Mouse (Mus musculus): Measurements from ENCODE around the gene Ciart. TPM values are rescaled to one million over a fixed set of nuclear protein-coding genes. Genes with fewer than 3 reads are reported as not detected.
"Not testable (repeated sequence)": the region's sequence is repeated elsewhere in the genome, so short reads cannot be mapped to it uniquely, and the experiment has no call there.

Gene Ciart
- polyA plus RNA-seq (2015; fragmentation: Nextera tagmentation; extraction: Ambion mirVana): 3.1 and 4.3 TPM in 2 replicates

DNA sequence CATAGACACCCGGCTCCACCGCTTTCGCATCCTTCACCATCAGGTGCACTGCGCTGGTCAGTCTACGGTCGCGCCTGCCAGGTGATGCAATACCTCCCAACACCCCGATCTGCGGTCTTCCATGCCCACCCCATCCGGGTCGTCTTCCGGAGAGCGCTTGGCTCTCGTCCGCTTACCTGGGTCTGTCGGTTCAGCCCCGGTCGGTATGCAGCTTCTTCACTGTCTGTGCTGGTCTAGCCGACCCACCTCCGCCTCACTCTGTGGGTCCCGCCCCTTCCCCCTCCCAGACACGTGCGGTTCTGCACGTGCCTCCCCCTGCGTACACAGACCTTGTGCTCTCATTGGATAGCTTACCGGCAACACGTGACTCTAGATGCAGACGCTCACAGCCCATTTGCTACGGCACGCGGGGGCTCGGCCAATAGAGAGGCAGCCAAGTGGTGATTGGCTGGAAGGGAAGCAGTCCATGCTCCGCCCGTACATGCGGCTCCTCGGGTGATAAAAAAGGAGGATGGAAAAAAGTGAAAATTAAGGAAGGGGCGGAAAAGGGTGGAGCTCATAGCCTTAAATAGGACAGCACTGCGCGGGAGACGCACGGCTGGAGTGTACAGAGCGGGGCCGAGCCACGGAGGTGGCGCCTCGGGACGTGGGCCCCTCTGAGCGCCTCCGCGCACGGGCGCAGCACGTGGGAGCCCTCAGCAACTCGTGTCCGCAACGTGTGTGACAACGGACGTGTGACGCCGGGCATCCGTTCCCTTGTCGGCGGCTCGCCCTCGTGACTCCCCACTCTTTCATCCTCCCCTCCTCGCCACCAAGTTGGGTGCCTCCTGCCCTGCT lies at the start of gene Ciart:
TSS of gene Ciart (minus strand) at position 273 of the 837 bp plus-strand sequence.
- Histone ChIP-seq H3K9me3 (no peaks in the 10 kb centered on the region), H3K36me3 (no peaks in the 10 kb centered on the region), H3K27ac (no peak within 1 kb of the TSS), H3K9ac (peak within 1 kb of the TSS; percentile 61), H3K4me1 (replicated peaks) (peaks cover 16% of the 10 kb centered on the region), H3K4me3 (peak within 1 kb of the TSS; percentile 59), H3K27me3 (0 out of 2 replicates have a peak, but pooled peaks cover 3% of the 10 kb centered on the region), H3K4me2 (peak within 1 kb of the TSS; percentile 98)
- ATAC-seq (ENCODE audit: low FRiP score): peak; percentile 99
- WGBS: under 1% methylated on average over 43 of the region's 66 CpGs

DNA sequence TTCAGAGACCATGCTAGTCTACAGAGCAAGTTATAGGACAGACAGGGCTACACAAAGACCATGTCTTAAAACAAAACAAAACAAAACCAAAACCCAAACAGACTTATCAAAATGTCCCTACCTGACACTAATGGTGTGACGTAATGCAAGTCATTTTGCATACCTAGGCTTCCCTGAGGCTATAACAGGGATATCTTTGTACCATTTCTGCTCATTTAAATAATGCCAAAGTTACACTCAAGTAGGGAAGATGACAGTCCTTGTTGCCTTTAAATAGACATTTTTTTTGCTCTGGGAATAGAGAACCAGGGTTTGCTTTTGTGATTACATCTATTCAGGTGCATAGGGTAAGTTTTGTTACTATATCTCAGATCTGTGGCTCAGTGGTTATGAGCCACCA lies 49.4 kb upstream of the Ciart start:
- 94% methylated on average over 1 of the region's 1 CpGs for WGBS
- no peak overlapping the region for H3K4me2 ChIP-seq

DNA sequence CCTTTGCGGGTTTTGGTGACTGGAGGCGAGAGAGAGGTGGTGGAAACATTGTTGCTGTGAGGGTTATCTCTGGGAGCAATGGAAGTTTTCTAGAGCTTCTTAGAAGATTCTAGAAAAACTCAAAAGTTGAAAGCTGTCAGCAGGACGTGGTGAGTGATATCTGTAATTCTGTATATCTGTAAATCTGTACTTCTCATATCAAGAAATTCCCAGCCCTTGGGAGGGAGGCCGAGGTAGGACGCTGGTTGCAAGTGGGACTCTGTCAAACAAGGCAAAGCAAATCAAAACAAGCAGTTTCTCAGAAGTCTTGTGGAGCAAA lies 48.4 kb upstream of the Ciart start:
- Histone ChIP-seq H3K9ac (peak overlapping the region; percentile 91), H3K4me3 (peak overlapping the region; percentile 89), H3K27me3 (no peaks in the 10 kb centered on the region), H3K36me3 (peaks cover 18% of the 10 kb centered on the region), H3K4me2 (peak overlapping the region; percentile 76), H3K27ac (peak overlapping the region; percentile 89), H3K9me3 (no peaks in the 10 kb centered on the region), H3K4me1 (replicated peaks) (peaks cover 36% of the 10 kb centered on the region)
- WGBS: 4% methylated on average over 5 of the region's 5 CpGs
- no peak for ATAC-seq (ENCODE audit: low FRiP score)

More for the DNA sequence above, 49.4 kb upstream of the Ciart start:
- ATAC-seq (ENCODE audit: low FRiP score): no peak
- H3K9me3 ChIP-seq: no peaks in the 10 kb centered on the region
- H3K4me1 ChIP-seq (replicated peaks): peaks cover 36% of the 10 kb centered on the region
- no peaks in the 10 kb centered on the region for H3K27me3 ChIP-seq
- no peak overlapping the region for H3K27ac ChIP-seq
- peaks cover 21% of the 10 kb centered on the region for H3K36me3 ChIP-seq
- H3K4me3 ChIP-seq: no peak overlapping the region
- no peak overlapping the region for H3K9ac ChIP-seq

DNA sequence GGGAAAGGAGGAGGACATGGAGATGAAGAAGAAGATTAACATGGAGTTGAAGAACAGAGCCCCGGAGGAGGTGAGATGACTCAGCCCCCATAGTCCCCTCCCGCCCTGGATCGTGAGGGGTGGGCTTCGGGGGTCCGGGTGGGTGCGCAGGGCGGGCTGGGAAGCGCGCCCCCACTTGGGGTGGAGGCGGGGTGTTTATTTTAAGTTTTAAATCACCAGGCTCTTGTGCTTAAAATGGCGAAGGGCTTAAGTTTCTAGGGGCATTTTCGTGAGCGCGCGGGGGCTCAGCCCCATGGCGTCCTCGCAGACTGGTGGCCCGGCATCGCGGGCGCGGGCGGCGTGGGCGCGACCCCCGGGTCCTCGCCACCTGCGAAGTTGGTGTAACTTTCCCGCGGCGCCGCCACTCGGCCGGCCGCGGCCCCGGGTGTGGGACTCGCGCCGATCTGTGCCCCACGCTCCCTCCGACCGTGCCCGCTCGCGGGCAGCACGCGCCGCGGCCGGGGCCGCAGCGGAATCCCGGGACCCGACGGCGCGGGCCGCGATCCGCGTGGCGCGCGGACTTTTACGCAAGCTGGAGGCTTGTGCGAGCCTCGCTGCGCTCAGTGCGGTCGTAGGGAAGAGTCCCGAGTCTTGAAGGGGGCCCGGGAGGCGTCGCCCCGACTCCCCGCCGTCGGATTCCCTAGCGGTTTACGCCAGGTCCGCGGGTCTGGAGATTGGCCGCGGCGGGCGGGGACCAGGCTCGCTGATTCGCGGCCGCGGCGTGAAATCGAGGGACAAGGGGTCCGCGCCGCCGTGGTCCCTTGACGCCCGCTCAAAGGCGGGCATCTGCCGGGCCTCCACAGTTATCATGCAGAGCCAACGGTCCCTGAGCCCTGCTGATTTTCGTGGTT lies 47.8 kb upstream of the Ciart start:
- H3K4me1 ChIP-seq (replicated peaks): peaks cover 36% of the 10 kb centered on the region
- H3K27me3 ChIP-seq: no peaks in the 10 kb centered on the region
- WGBS: under 1% methylated on average over 89 of the region's 105 CpGs
- H3K4me2 ChIP-seq: peak overlapping the region; percentile 76
- H3K27ac ChIP-seq: peak overlapping the region; percentile 89
- peaks cover 11% of the 10 kb centered on the region for H3K36me3 ChIP-seq
- peak overlapping the region; percentile 91 for H3K9ac ChIP-seq
- ATAC-seq (ENCODE audit: low FRiP score): peak; percentile 7
- H3K4me3 ChIP-seq: peak overlapping the region; percentile 89
- no peaks in the 10 kb centered on the region for H3K9me3 ChIP-seq

DNA sequence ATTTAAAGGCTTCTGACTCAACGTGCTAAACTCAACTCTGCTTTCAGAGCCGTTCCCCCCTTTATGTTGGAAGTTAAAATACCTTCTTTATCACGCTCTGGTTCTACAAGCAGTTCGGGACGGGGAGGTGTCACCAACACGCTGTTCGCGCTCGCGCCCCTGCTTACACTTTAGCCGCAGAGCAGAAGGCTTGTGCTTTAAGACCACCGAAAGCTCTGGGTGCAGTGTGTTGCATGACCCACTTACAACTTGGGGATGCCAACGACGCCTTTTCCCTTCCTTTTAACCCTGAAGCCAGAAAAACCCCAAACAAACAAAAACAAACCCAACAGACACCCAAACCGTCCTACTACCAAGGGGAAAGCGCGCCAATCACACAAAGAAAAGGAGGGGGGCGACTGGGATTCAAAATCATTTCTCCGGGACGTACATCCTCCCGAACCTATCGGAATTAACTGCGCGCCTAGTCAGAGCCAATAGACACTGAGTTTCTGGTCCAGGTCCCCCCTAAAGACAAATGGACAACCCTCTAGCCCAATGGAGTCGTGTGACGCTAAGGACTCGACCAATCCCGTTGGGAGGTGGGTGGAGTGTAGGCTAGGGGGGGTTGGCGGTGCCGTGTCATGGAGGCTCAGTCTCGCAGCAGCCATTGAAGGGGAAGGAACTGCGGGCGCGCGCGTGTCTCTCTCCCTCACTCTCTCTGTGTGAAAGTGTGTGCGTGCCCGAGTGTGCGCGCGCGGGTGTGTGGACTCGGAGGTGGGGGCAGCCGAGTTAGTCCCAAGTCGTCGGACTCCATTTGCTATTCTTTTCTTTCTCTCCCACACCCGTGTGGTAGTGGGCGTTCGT lies 46.8 kb upstream of the Ciart start, which contains the start of gene Anp32e:
TSS of gene Anp32e (plus strand) at position 589 of the 846 bp plus-strand sequence.
- Histone ChIP-seq H3K36me3 (peaks cover 2% of the 10 kb centered on the region), H3K27me3 (no peaks in the 10 kb centered on the region), H3K4me1 (replicated peaks) (peaks cover 36% of the 10 kb centered on the region), H3K9ac (peak within 1 kb of the TSS; percentile 91), H3K4me3 (peak within 1 kb of the TSS; percentile 89), H3K4me2 (peak within 1 kb of the TSS; percentile 76), H3K9me3 (no peaks in the 10 kb centered on the region), H3K27ac (peak within 1 kb of the TSS; percentile 89)
- WGBS: under 1% methylated on average over 49 of the region's 49 CpGs
- peak; percentile 100 for ATAC-seq (ENCODE audit: low FRiP score)

DNA sequence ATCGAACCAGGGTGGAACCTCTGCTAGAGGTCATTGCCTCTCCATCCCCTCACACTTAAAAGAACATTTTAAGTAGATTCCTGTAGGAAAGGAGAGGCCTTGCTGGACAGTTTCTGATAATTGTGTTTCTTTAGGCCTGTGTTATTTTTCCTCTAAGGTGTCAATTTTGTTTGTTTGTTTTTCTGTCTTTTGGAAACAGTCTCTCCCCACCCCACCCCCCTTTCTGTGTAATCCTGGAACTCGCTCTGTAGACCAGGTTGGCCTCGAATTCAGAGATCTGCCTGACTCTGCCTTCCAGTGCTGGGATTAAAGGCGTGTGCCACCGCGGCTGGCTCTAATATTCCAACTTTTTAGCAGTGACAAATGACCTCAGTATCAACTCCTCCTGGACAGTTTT lies 46.2 kb upstream of the Ciart start:
- ATAC-seq (ENCODE audit: low FRiP score): no peak
- Histone ChIP-seq H3K27ac (peak overlapping the region; percentile 70; the same call in 1 of the 2 replicates), H3K9me3 (no peaks in the 10 kb centered on the region), H3K9ac (peak overlapping the region; percentile 55; the same call in 1 of the 2 replicates), H3K27me3 (no peaks in the 10 kb centered on the region), H3K4me1 (replicated peaks) (peaks cover 34% of the 10 kb centered on the region), H3K4me3 (peak overlapping the region; percentile 89), H3K4me2 (peak overlapping the region; percentile 76), H3K36me3 (no peaks in the 10 kb centered on the region)
- 72% methylated on average over 6 of the region's 6 CpGs for WGBS

DNA sequence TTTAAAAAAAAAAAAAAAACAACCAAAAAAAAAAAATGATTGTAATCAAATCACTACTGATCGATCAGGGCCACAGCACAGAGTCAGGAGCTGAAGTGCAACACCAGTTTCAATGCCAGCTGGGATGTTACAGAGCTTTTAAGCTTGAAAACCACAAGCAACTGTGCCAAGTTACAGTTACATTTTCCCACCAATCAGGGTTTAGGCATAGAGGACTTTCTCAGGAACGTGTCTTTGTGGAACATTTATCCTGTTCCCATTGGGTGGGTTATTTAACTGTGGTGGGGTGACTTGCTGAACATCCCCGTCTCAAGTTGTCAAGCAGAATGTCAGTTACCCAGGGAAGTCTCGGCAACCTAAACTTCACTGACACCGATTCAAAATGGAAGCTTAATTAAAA lies 43.0 kb upstream of the Ciart start:
- Histone ChIP-seq H3K9ac (no peak overlapping the region), H3K27me3 (no peaks in the 10 kb centered on the region), H3K4me1 (replicated peaks) (0 out of 2 replicates have a peak, but pooled peaks cover 6% of the 10 kb centered on the region), H3K9me3 (no peaks in the 10 kb centered on the region), H3K4me3 (no peak overlapping the region), H3K36me3 (no peaks in the 10 kb centered on the region), H3K27ac (no peak overlapping the region), H3K4me2 (no peak overlapping the region)
- WGBS: 87% methylated on average over 5 of the region's 5 CpGs
- no peak for ATAC-seq (ENCODE audit: low FRiP score)

DNA sequence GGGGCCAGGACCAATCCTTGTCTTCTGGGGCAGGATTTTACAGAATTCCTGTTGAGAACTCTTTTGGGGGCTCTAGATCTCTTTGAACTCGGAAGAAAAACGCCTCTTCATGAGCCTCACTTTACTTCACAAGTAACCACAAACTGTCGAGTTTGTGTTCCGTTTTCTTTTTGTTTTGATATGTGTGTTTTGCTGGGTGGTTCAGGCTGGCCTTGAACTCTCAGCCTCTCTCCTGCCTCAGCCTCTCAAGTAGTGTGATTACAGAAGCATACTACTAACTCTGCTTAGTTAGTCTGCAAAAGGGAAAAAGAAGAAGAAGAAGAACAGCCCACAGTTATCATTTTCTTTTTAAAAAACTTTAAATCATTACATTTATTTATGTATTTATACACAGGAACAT lies 42.1 kb upstream of the Ciart start:
- H3K27ac ChIP-seq: no peak overlapping the region
- no peaks in the 10 kb centered on the region for H3K36me3 ChIP-seq
- ATAC-seq (ENCODE audit: low FRiP score): no peak
- H3K4me1 ChIP-seq (replicated peaks): 0 out of 2 replicates have a peak, but pooled peaks cover 6% of the 10 kb centered on the region
- no peaks in the 10 kb centered on the region for H3K9me3 ChIP-seq
- H3K4me2 ChIP-seq: no peak overlapping the region
- no peak overlapping the region for H3K9ac ChIP-seq
- no peak overlapping the region for H3K4me3 ChIP-seq
- 78% methylated on average over 4 of the region's 4 CpGs for WGBS
- H3K27me3 ChIP-seq: no peaks in the 10 kb centered on the region

DNA sequence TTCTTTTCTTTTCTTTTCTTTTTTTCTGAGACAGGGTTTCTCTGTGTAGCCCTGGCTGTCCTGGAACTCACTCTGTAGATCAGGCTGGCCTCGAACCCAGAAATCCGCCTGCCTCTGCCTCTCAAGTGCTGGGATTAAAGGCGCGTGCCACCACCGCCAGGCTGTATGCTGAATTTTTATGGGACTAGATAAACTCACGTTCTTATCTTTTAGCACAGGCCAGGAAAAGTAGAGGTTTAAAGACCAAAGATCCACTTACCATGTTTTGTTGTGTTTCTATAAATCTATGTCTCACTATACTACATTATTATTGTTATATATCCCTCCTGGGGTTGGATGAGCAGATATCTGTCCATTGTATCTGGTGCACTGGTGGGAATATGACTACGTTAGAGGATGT lies 41.4 kb upstream of the Ciart start:
- not testable (repeated sequence) for H3K27me3 ChIP-seq; H3K9me3 ChIP-seq; H3K27ac ChIP-seq; H3K4me3 ChIP-seq; ATAC-seq (ENCODE audit: low FRiP score); H3K36me3 ChIP-seq; H3K4me2 ChIP-seq; H3K9ac ChIP-seq; H3K4me1 ChIP-seq (replicated peaks)
- WGBS: 95% methylated on average over 7 of the region's 7 CpGs

DNA sequence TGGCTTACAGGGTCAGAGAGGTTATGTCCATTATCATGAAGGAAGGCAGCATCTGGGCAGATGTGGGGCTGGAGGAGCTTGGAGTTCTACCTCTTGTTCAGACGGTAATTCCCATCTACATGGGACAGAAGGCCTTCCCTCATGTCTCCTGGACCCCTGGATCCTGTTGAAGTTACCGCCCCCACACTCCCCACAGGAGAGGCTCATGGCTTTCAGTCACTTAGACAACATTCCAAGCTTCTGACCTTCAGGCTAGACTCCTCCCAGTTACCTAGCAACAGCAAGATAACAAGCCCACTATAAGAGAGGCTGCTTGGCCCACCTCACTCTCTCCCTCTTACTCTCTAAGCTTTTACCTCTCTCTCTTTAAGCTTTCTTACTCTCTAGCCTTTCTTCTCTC lies 38.5 kb upstream of the Ciart start:
- not testable (repeated sequence) for H3K27me3 ChIP-seq; ATAC-seq (ENCODE audit: low FRiP score); H3K4me2 ChIP-seq; H3K4me1 ChIP-seq (replicated peaks); H3K27ac ChIP-seq; H3K9me3 ChIP-seq; H3K4me3 ChIP-seq; H3K36me3 ChIP-seq; H3K9ac ChIP-seq
- 77% methylated on average over 2 of the region's 2 CpGs for WGBS

DNA sequence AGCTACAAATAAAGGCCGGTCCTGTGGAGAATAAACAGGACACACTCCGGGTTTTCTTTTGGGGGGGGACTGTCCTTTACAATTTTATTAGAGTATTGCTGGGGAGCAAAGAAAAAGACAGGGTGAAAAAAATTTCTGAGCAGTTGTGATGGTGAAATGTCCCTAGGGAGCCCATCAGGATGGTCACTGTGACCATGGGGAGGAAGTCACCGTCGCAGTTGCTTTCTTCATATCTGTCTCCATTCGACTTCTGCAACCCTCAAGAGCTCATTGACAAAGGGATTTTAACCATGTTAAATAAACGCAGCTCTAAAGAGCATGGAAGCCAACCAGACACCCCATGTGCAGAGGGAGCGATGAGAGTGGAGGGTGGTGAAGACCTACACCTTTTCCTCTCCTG lies 34.7 kb upstream of the Ciart start:
- Histone ChIP-seq H3K4me1 (replicated peaks) (no peaks in the 10 kb centered on the region), H3K27ac (no peak overlapping the region), H3K36me3 (no peaks in the 10 kb centered on the region), H3K9ac (no peak overlapping the region), H3K4me2 (no peak overlapping the region), H3K9me3 (no peaks in the 10 kb centered on the region), H3K4me3 (no peak overlapping the region), H3K27me3 (no peaks in the 10 kb centered on the region)
- no peak for ATAC-seq (ENCODE audit: low FRiP score)
- whole genome bisulfite sequencing: 82% methylated on average over 7 of the region's 7 CpGs
